Mouse (Mus musculus): Measurements from ENCODE around the gene Olfr1168.
"Not testable (repeated sequence)": the region's sequence is repeated elsewhere in the genome, so short reads cannot be mapped to it uniquely, and the experiment has no call there.

The Olfr1168 gene

DNA sequence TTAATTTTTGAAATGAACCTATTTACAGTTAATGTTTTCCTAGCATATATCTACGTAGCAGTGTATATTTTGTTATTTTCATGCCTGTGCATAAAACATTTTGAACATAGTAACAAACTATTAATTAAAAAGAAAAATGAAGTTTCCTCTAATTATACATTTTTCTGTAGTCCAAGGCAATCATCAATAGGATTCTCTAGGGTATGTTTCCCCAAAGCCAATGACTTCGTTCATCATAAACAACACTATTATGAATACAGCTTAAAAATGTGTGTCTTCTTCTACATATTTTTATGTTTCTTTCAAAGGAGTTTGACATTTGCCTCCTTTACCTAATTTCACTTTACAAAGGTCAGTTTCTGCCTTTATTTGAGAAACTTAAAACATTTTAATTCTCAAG, at the start of gene Olfr1168:
Olfr1168 (plus strand) TSS at position 301 of the 400 bp plus-strand sequence.
- DNase-seq (ENCODE audit: low read depth in 2 of 2, low spot score in 2 of 2): no peak

DNA sequence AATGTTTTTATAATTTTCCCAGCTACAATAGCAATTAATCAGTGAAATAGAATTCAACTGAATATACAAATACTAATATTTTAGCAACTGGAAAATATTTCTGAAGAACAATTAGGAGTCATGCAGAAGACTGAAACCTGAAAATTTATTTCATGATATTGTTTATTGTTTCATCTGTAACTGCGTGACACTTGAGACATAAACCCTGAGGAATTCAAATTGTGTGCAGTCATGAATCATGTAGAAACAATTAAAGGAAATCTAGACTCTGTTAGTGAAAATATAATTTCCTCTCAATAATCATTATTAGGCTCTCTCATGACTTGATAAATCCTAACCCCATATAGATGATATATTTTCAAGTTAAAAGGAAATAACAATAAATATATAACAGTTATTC, 26.6 kb upstream of the Olfr1168 start, which contains the start of gene Olfr1167:
Olfr1167 (minus strand) TSS at position 101 of the 400 bp plus-strand sequence.
- not testable (repeated sequence) for DNase-seq (ENCODE audit: low read depth in 2 of 2, low spot score in 2 of 2)

DNA sequence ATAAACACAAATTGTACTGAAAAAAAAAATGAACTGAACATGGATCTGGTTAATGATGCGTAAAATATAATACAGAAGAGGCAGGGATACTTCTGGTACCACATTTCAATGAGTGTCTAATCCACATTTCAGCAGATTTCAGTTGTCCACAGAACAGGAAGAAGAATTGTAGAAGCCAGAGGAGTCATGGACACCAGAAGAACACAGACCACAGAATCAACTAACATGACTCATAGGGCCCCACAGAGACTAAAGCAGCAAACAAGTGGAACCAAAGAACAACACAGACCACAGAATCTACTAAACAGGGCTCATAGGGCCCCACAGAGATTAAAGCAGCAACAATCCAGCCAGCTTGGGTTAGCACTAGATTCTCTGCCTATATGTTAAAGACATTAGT, 39.1 kb downstream of the Olfr1168 start:
- no peak for DNase-seq (ENCODE audit: low read depth in 2 of 2, low spot score in 2 of 2)

DNA sequence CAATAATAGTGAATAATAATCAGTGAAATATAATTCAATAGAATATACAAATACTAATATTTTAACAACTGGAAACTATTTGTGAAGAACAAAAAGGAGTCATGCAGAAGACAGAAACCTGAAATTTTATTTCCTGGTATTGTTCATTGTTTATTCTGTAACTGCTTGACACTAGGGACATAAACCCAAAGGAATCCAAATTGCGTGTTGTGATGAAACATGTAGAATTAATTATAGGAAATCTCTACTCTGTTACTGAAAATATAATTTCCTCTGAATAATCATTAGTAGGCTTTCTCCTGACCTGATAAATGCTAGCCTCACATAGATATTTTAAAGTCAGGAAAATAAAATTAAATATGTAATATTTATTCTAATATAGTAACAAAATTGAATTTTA, 46.6 kb downstream of the Olfr1168 start, which contains the start of gene Olfr1170:
Olfr1170 (minus strand) TSS at position 101 of the 400 bp plus-strand sequence.
- no peak for DNase-seq (ENCODE audit: low read depth in 2 of 2, low spot score in 2 of 2)

All from CD8-positive naive resting alpha-beta T cell, adult 2 months (primary cell).